Mouse (Mus musculus) neural tube, embryonic 10.5 days (tissue): ENCODE measurements around the gene Ube2a.

Experiments
- DNase-seq: peaks from one replicate; pipeline ENCODE4 v3.0.0-alpha.2; 2017; ENCODE audit warnings: low spot score; ENCODE audit errors: extremely low spot score

The Ube2a gene

DNA sequence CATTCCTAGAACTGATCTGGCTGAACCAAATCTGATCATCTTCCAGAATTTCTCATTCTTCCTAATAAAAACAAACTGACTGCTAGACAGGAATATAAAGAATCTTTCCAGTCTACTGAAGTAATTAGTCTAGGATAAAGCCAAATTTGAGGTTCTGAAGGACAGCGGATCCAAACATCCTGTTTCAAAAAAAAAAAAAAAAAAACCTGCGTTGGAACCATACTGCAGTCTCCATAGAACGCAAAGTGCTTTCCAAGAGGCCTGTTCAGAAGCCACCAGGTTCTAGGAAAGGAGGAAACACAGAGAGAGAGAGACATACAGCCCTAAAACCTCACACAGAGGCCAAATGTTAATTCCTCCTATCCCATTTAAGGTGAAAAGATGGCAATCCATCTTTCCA is 28.0 kb downstream of the Ube2a start:
- no peak for DNase-seq

- peak; percentile 51 for DNase-seq
These were observed 28.8 kb downstream of the Ube2a start, which contains the start of gene Nkrf for GRCm38 (mm10) chrX:36902321-36903114. Gene Nkrf, minus strand, starts transcription at chrX:36902899.

GRCm38 (mm10) chrX:36903115-36903768 is 29.5 kb downstream of the Ube2a start:
- DNase-seq = peak; percentile 86

- DNase-seq = no peak
These were observed 32.8 kb downstream of the Ube2a start for GRCm38 (mm10) chrX:36906539-36906938.

GRCm38 (mm10) chrX:36911343-36911742 is 37.6 kb downstream of the Ube2a start:
- DNase-seq = peak; percentile 27

- DNase-seq = no peak
These were observed 44.0 kb downstream of the Ube2a start for GRCm38 (mm10) chrX:36917749-36918148.

DNA sequence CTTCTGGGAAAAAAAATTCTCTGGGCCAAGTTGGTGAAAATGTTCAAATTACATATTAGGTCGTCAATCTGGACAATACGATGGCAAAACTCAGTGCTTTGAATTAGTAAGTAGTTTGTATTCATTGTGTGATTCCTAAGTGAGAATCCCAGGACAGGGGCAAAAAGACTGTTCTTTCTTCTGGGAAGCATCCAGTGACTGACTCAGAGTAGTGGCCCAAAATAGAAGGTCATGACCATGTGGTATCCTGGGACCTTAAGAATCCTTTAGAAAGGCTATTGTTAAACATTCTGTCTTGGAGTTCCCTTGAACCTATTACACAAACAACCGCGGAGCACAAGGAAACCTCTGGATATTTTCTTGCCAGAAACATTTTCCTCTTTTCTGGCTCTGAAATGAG is 47.6 kb downstream of the Ube2a start:
- no peak for DNase-seq

DNA sequence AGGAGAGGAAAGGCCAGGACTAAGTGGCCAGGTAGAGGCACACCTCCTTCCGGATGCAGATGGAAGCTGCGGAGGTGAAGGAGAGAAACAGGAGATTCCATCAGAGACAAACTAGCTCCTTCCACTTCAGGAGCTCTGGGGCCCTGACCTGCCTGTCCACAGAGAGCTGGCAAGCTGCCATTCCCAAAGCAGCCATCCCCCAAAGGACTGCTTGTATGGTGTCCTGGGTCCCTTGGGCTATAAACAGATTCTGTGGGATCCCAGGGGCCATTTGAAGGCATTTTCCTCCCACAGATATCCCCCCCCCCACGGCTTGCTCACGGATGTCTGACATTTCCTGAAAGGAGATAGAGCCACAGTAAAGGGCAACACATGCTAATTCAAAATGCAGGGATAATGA is 55.1 kb downstream of the Ube2a start:
- DNase-seq = no peak

DNA sequence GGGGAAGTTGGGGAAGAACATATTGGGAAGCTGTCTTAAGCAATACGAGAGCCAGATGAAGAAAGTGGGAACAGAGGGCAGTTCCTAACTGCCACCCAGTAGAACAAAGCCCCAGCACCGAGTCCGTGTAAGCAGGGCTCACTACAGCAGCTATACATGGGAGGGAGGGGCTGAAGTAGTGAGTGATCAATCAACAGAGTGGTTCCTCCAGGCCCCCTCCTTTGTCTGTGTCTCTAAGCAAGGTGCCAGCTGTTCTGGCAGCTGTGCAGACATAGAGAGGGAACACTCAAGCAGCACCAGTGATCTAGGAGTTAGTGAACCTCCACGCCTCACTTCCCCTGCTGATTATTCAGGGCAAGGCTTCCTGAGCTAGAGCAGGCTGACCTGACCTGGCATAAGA is 56.0 kb downstream of the Ube2a start:
- DNase-seq = no peak

- no peak for DNase-seq
These were observed 56.9 kb downstream of the Ube2a start for GRCm38 (mm10) chrX:36930574-36930973.
